Mouse (Mus musculus) cerebellum, adult 8-10 months (tissue): ENCODE measurements around the gene Emilin1.

Source experiments
- DNase-seq: peaks from one replicate; pipeline ENCODE4 v3.0.0; 2022

Gene Emilin1

DNA sequence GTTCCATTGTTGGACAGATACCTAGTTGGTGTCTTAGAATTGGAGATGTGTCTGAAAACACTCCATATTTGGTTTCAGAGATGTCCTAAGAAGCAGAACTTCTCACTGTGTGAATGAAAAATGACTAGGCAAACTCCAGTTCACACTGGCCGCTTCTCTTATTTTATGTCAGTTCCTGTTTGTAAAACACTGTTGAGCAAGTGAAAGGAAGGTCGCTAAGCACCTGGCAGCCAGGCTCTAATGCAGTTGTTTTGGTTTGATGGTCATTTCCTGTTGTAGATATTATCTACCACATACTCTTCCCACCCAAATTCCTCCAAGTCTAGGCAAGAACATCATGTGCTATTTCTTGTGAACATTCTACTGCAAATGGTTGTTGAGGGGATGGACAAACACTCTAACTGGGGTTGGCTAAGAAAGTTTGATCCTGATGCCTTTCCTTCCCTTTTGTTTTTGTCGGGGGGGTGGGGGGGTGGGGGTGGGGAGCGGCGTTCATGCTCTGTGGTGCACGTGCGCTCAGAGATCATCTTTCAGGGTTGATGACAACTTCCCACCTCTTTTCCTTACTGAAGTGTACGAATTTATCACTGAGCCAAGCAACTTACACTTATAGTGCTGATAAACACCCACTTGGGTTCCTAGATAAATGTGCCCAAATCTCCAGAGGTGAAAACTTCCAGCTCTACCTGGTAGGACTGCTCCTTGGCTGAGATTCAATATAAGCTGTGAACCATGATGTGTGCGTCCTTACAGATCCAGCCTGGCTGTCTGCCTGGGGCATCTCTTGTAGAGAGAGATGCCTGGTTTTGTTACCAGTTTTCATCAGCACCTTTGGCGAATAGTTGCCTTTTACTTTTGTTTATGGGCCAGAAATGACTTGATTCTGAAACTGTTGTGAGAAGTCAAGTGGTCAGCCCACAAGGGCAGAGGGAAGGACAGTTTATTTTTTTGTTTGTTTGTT is 48.6 kb downstream of the Emilin1 start:
- no peak for DNase-seq

DNA sequence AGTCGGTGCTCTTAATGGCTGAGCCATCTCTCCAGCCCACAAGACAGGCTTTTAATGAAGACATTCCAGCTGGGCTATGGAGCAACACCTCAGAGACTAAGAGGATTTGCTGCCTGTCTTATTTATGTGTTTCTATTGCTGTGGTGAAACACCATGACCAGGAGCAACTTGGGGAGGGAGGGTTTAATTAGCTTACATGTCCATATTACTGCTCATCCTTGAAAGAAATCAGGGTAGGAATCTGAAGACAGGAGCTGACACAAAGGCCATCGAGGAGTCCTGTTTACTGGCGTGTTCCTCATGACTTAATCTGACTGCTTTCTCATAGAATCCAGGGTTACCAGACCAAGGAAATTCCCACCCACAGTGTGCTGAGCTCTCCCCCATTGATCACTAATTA is 50.7 kb downstream of the Emilin1 start:
- no peak for DNase-seq

DNA sequence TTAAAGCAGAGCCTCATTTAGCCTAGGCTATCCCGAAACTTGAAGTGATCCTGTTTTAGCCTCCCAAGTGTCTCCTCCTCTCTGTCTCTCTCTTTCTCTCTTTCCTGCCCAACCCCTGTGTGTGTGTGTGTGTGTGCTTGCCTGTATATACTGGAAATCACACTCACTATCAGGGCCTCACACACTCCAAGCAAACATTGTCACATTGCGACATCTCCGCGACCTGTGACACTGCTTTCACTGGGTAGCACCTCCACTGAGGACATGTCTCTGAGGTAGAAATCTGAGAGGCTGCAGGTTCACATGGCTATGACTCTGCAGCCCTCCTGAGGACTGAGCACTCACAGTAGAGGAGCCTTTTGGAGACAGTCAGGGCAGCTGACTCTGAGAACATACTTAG is 53.0 kb downstream of the Emilin1 start:
- no peak for DNase-seq

DNA sequence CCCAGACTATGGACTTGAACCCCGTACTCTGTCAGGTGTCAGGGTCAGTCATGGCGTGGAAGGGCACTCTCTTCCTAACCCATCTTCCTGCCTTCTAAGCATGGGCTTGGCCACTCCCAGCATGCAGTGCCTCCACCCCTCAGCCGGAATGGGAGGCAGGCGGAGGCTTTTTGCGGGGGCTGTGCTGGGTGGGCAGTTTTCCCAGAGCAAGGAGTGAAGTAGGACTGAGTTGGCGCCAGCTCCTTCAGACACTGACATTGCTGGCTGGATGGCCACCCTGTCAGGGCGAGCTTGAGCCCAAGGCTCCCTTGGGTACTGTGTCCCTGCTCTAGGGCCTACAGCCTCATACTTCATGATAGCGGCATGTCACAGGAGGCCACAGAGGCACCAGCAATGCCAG is 55.2 kb downstream of the Emilin1 start, which contains the start of gene Tcf23:
Gene Tcf23, plus strand, starts transcription at position 247 of the 400 bp plus-strand sequence.
- DNase-seq: no peak

DNA sequence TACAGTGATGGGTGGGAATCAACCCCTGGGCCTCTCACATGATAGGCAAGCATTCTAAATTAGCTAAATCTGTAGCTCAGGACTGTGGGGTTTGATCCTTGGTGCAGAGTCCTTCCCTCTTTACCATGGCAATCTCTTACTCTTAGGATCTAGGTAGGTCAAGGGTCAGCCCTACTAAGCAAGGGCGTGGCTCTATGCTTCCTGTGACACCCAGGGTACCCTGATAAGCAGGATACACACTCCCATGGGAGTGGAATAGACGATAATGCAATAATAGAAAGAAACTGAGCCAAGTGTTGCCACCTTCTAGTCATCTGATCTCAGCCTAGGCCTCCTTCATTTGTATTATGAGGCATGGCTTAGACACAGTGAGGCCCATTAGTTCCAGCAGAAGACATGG is 56.2 kb downstream of the Emilin1 start:
- no peak for DNase-seq
